Mouse (Mus musculus) c-Kit-positive CD71-positive TER-119-negative erythroid progenitor cells, embryonic 14.5 days (primary cell): ENCODE measurements around the gene Hint2.
A peak's percentile ranks its signal among the peaks of the same experiment; 100 is the strongest.

ENCODE experiments used
- DNase-seq: peaks from one replicate; pipeline ENCODE4 v3.0.0-alpha.2; 2013; ENCODE audit warnings: low read depth

Gene Hint2

DNA sequence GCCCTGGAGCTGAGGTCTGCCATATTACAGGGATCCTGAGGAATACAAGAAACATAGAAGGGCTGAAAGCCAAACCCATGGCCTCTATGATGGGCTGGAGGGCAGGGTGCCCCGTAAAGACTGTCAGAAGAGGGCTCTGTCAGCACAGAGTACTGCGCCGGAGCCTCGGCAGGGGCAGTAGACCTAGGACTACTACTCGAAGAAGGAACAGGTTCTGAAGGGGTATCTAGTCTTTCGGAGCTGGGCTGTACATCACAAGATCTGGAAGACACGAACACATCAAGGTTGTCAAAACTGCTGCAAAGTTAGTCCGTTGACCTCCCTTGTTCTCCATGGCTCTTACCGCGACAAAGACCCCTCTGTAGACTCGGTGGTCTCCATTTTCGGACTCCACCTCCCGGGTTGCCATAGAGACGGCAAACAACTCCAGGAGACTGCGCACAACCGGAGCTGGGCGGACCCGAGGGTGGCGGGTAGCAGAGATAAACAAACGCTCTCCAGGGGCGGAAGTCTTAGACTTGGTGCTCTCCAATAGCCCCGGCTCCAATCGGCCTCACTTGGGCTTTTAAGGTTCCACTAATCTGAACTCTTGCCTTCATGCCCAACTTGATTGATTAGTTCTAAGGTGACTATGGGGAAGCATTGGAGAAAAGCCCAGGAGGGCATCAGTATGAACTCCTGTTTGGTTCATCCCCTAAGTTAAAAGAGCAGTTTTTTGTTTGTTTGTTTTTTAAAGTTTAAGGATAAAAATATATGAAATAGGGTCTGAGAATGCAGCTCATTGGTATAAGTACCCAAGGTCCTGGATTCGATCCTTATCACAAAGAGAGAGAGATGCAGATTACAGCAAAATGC lies 2.9 kb downstream of the Hint2 start, which contains the start of gene Spag8:
Gene Spag8, minus strand, starts transcription at position 434 of the 855 bp plus-strand sequence.
- peak; percentile 55 for DNase-seq

DNA sequence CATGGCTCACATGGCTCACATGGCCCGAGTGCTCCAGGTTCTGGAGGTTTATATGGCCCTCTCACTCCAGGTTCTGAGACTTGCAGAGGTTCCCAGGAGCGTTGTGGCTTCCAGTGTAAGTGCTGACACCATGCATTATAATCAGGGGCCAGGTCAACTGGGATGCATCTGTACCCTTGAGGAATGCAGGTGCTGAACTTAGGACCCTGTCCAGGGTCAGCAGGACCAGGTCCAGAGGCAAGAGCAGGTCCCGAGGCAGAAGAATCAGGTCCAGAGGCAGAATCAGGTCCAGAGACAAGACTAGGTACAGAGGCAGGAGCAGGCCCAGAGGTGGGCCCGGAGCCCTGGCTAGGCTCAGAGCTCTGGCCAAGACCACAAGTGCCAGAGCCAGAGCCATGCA lies 3.5 kb downstream of the Hint2 start:
- no peak for DNase-seq

GRCm38 (mm10) chr4:43649783-43650182 lies 6.5 kb downstream of the Hint2 start:
- DNase-seq = no peak

GRCm38 (mm10) chr4:43640491-43640890 lies 15.8 kb downstream of the Hint2 start:
- DNase-seq = no peak

DNA sequence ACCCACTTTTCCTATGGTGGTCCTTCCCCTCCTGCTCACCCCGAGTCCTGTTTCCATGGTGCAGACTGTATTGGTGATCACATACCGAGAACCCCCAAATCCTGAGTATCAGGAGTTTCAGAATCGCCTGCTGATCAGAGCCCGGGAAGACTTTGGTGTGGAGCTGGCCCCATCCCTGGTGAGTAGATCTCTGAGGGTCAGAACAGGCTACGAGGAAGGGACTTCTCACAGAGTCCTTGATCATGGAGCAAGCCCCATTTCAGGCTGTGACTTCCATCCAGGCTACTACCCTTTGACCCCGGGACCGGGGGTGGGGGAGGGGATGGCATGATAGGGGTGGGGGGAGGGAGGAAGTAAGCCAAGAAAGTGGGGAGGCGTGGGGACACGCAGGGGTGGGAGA lies 16.2 kb downstream of the Hint2 start:
- DNase-seq = no peak

GRCm38 (mm10) chr4:43636751-43637150 lies 19.5 kb downstream of the Hint2 start:
- DNase-seq = no peak

DNA sequence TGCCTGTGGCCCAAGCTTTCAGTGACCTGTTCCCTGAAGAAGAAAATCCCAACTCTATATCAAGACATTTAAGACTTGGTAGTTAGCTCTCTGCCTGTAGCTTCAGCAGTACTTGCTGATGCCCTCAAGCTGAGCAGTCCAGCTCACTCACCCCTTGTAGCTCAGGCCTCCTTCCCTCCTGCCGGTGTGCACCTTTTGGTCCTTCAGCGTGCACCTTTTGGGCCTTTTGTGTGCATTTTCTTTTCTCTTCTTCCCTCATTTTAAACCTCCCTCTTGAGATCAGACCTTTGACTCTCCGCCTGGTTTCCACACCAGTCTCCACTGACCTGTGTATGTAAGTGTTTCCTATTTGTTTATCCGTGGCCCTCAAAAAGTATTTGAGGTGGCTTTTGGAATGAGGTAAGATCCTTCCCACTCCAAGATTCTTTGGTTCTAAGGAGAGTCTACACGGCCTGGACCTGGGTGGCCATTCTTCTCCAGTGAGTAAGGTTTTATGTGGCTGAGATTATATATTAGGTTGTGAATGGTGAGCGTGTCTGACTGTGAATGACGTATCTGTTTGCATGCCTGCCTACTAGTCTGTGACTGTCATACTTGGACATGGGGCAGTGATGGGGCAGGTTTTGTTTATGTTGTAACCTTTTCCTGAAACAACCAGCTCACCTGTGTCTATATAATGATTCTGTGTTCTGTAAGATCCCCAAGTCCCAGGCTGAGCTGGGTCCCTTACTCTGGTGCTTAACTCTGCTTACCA lies 21.5 kb downstream of the Hint2 start:
- no peak for DNase-seq

- no peak for DNase-seq
These were observed 22.5 kb downstream of the Hint2 start for GRCm38 (mm10) chr4:43633736-43634135.

DNA sequence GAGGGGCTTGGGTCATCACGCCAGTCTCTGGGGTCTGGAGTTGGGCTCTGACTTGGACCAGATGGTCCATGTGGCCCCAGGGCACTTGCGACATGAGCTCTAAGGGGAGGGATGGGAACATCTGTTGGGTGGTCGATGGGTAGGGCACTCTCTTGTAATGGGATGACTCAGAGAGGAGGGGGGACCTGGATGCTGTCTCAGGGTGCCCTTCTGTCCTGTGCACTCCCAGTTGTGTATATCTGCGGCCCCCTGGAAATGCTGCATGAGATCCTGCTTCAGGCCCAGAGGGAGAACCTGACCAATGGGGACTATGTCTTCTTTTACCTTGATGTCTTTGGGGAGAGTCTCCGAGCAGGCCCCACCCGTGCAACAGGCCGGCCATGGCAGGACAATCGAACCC lies 23.0 kb downstream of the Hint2 start:
- DNase-seq = no peak

- no peak for DNase-seq
These were observed 24.0 kb downstream of the Hint2 start for GRCm38 (mm10) chr4:43631956-43632920.

GRCm38 (mm10) chr4:43631046-43631955 lies 25.0 kb downstream of the Hint2 start, which contains the start of gene Npr2:
Gene Npr2 (plus strand): TSS chr4:43631935.
- no peak for DNase-seq

DNA sequence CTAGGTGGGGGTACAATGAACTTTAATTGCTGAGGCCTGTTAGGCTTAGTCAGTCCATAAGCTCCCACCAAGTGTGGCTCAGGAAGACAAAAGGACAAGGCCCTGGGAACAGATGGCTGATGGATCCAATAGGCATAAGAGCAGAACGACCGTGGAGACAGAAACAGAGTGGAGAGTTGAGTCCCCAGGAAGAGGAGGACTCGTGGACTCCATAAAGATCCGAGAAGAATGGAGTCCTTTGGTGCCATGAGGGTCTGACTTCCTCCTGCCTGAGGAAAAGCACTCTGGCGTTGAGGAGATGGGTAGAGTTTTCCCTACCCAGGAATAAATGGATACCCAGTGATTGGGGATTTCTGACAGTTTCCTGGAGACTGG lies 25.6 kb downstream of the Hint2 start:
- DNase-seq = no peak

DNA sequence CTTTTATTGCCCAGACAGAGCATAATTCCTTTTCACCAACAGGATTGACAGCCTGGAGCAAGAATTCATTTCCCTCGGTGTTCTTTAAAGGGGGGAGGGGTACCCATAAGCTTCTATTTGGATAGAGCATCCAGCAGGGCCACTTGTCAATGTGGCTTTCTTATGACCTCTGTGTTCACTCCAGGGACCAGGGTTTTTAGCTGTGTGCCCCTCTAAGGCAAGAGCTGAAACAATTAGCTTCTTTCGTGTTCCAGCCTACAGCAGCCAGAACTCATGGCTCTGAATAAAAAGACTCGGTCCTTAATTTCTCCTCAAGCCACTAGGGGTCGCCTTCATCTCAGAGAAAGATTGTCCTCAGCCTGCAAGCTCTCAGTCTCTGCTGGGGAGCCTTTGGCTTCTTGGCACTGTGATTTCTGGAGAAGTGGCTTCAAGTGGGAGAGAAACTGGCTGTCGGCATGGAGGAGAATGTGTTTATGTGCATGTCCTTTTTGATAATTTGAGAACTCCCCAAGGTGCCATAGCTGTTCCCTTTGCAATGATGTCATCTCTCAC lies 26.2 kb downstream of the Hint2 start:
- DNase-seq = peak; percentile 75

DNA sequence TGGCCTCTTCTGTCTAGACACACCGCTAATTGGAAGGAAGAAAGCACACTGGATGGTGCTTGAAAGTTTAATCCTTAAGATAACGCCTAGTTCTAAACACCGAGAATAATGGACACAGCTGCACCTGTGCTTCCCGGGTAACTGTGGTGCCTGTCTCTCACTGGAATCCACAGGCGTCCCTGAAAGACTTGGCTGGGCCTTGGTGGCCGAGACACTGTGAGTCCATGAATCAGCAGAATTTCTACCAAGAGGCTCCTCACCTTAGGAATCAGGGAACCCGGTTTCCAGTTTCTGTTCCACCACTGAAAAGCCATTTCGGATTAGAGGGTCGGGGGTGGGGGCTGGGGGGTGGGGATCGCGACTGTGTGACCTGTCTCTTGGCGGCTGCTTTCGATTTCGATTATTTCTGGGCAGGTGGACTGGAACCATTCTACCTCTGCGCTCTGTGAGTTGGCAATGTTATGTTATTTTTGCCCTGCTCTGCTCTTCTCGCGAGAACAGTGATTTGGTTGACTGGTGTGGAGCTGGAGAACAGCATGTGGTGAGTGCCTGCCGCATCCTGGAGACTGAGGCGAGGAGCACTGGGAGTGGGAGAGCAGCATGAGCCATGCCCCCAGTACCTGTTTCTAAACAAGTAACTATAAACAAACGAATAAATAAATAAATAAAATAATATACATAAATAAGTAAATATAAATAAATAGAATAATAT lies 27.0 kb downstream of the Hint2 start:
- no peak for DNase-seq

DNA sequence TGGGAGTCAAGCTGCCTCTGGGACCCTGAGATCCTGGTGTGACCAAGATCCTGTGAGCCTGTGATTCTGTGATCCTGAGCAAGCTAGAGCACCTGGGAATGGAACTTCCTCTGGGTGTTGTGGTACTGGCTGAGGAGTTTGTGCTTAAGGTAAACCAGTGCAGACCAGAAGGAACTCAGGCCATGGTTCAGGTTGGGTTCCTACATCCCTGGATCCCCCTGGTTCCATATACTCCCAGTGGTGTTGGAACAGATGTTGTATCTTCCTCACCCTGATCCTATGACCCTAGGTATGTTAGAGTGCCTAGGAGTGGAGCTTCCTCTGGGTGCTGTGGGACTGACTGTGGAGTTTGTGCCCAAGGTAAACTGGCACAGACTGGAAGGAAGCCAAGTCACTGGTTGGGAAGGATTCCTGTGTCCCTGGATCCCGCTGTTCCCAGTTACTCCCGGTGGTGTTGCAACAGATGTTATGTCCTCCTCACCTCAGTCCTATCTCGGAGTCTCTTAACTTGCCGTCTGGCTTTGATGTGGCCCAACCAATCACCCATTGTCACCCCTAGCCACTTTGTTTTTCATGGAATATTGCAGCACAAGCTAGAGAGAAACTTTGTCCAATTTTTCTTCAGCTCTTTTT lies 36.0 kb downstream of the Hint2 start:
- no peak for DNase-seq

GRCm38 (mm10) chr4:43613060-43613730 lies 43.1 kb downstream of the Hint2 start:
- no peak for DNase-seq

DNA sequence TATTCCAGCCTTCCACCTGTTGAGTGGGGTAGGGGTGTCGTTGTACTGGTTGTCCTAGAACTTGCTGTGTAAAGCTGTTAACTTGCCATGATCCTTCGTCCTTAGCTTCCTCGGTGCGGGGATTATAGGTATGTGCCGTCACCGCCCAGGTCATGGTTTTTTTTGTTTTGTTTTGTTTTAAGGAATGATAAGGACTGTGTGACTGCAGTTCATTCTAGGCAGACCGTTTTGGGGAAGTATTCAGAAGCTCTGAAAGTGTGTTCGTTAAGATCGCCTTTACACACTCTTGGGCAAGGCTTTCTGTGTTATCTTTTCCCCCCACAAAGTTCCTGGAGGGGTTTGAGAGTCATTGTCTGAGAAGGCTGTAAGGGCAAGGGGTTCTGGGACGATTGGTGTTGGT lies 43.7 kb downstream of the Hint2 start:
- DNase-seq = no peak

DNA sequence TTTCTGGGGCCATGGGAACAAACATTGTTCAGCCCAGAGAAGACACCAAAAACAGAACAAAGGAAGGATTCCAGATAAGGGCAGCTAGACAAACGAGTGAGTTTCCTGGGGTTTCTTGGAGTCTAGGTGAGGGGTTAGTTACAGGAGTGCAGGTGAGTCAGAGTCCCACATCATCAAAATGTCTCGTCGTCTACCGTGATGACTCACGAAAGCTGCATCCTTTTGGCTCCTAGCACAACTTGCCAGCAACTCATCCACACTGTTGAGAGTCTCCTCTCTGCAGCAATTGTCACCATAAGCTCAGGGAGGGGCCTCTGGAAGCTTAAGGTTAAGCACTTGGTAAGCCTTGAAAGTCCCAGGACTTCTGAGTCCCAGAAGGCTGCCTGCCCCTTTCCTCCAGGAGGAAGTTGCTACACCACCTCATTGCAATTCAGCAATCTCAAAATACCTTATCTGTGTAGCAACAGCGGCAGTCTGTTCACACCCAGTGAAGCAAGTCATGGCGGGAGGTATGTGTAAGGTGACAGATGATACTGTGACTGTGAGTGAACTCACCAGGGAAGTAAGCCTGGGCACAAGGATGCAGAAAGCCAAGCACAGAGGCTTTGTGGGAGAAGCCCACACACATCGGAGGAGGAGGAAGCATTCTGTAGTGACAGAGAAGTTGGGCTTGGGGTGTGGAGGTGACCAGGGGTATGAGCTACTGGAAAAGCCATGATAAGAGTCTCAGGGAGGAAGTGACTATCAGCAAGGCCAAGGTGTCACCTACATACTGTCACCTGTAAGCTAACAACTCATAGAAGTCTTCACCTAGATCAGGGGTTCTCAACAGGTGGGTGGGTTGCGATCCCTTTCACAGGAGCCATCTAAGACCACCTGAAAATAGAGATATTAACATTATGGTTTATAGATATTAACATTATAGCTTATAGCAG lies 51.2 kb downstream of the Hint2 start:
- DNase-seq = no peak
